Mouse (Mus musculus): ENCODE results near the gene Hs6st1. TPM values are rescaled to one million over a fixed set of nuclear protein-coding genes. Genes with fewer than 3 reads are reported as not detected.

The Hs6st1 gene
- total and polyA plus RNA-seq, 3 experiments = 9.1 to 18.1 (median 17.7) TPM

GRCm38 (mm10) chr1:36082184-36082583 lies 14.0 kb downstream of the Hs6st1 start:
- H3K4me3 ChIP-seq (replicated peaks in 1 of 3; ENCODE audit: low read depth in 2 of 3, low read length in 2 of 3, poor library complexity in 1 of 3) = no peak overlapping the region
- in situ Hi-C loops (cut with MboI; ENCODE audit: low pct_ligation_motif_present, low pct_unique_long_range_greater_than_20kb, low sequenced_read_pairs) (no loop called here), dilution Hi-C loops (cut with MboI; ENCODE audit: extremely low pct_ligation_motif_present, extremely low pct_unique_long_range_greater_than_20kb, low sequenced_read_pairs) (no loop called here)
- peaks cover 0 to 35% of the 10 kb centered on the region in 2 experiments; a peak in 3 of 4 replicates for H3K4me1 ChIP-seq (ENCODE audit: control insufficient read depth in 1 of 2, insufficient read depth in 2 of 2)
- H3K4me2 ChIP-seq (ENCODE audit: insufficient read depth, low read depth, poor library complexity, severe bottlenecking) = no peak overlapping the region
- TF ChIP-seq E2F4 (IDR thresholded peaks at IDR 0.05; ENCODE audit: insufficient replicate concordance, low read depth, low read length) (no peak), GABPA (IDR thresholded peaks at IDR 0.05; ENCODE audit: insufficient replicate concordance, low read depth, low read length) (no peak), TCF12 (IDR thresholded peaks at IDR 0.05; ENCODE audit: low read depth, low read length) (no peak), UBTF (IDR thresholded peaks at IDR 0.05; ENCODE audit: low read depth, low read length) (no peak), NRF1 (IDR thresholded peaks at IDR 0.05; ENCODE audit: low read depth, low read length) (no peak)
- no peaks in the 10 kb centered on the region for H3K27me3 ChIP-seq (replicated peaks)
- no peaks in the 10 kb centered on the region; the same call in 1 of the 2 replicates for H3K79me2 ChIP-seq (replicated peaks; ENCODE audit: control insufficient read depth, extremely low read depth, insufficient read depth, poor library complexity, severe bottlenecking)
- peaks cover 32 to 93% of the 10 kb centered on the region in 2 experiments for H3K36me3 ChIP-seq (replicated peaks in 1 of 2; ENCODE audit: control insufficient read depth in 1 of 2, insufficient read depth in 1 of 2, low read length in 1 of 2)
- H3K9me3 ChIP-seq (replicated peaks; ENCODE audit: low read length) = no peaks in the 10 kb centered on the region
- no peak overlapping the region for H3K27ac ChIP-seq (ENCODE audit: insufficient read depth, low read depth)
- DNase-seq (ENCODE audit: extremely low read depth) = no peak
- no peak overlapping the region for H3K9ac ChIP-seq (ENCODE audit: insufficient read depth, low read depth)

DNA sequence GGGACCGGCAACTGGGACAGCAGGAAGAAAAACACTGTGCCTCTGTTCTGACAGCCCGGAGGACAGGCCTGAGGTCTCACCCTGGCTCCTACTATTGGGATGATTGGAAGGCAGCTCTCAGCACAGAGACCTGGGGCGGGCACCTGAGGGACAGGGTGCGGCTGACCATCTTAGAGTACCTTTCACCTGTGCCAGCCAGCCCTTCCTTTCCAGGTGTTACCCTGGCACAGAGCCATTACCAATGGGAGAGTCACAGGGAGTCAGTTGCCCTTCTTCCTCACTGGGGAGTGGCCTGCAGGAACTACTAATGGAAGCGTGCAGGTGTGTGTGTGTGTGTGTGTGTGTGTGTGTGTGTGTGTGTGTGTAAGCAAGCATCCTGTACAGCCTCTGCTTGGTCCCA lies 15.4 kb downstream of the Hs6st1 start:
- in situ Hi-C loops (cut with MboI; ENCODE audit: low pct_ligation_motif_present, low pct_unique_long_range_greater_than_20kb, low sequenced_read_pairs) = no loop called here
- Histone ChIP-seq H3K9ac (ENCODE audit: insufficient read depth, low read depth) (no peak overlapping the region), H3K27me3 (replicated peaks) (no peaks in the 10 kb centered on the region), H3K4me1 (ENCODE audit: control insufficient read depth in 1 of 2, insufficient read depth in 2 of 2) (peaks cover 10 to 39% of the 10 kb centered on the region in 2 experiments), H3K9me3 (replicated peaks; ENCODE audit: low read length) (no peaks in the 10 kb centered on the region), H3K79me2 (replicated peaks; ENCODE audit: control insufficient read depth, extremely low read depth, insufficient read depth, poor library complexity, severe bottlenecking) (no peaks in the 10 kb centered on the region; the same call in 1 of the 2 replicates), H3K36me3 (replicated peaks in 1 of 2; ENCODE audit: control insufficient read depth in 1 of 2, insufficient read depth in 1 of 2, low read length in 1 of 2) (peaks cover 29 to 86% of the 10 kb centered on the region in 2 experiments), H3K4me2 (ENCODE audit: insufficient read depth, low read depth, poor library complexity, severe bottlenecking) (no peak overlapping the region), H3K27ac (ENCODE audit: insufficient read depth, low read depth) (no peak overlapping the region), H3K4me3 (replicated peaks in 1 of 3; ENCODE audit: low read depth in 2 of 3, low read length in 2 of 3, poor library complexity in 1 of 3) (no peak overlapping the region)
- dilution Hi-C loops (cut with MboI; ENCODE audit: extremely low pct_ligation_motif_present, extremely low pct_unique_long_range_greater_than_20kb, low sequenced_read_pairs) = no loop called here
- TF ChIP-seq ZKSCAN1 (IDR thresholded peaks at IDR 0.05; ENCODE audit: borderline replicate concordance, low read depth, low read length) (no peak), ZMIZ1 (IDR thresholded peaks at IDR 0.05; ENCODE audit: low read depth, low read length) (no peak), NRF1 (IDR thresholded peaks at IDR 0.05; ENCODE audit: low read depth, low read length) (no peak), PAX5 (IDR thresholded peaks at IDR 0.05; ENCODE audit: low read length) (no peak), BHLHE40 (IDR thresholded peaks at IDR 0.05; ENCODE audit: low read depth, low read length) (no peak), TBP (conservative IDR thresholded peaks at IDR 0.05; ENCODE audit: low read depth, low read length) (no peak), POLR2AphosphoS2 (IDR thresholded peaks at IDR 0.05; ENCODE audit: low read depth, low read length) (no peak), ZC3H11A (IDR thresholded peaks at IDR 0.05; ENCODE audit: low read depth, low read length) (no peak), CHD1 (IDR thresholded peaks at IDR 0.05; ENCODE audit: low read depth, low read length) (no peak), HCFC1 (IDR thresholded peaks at IDR 0.05; ENCODE audit: low read depth, low read length) (no peak), MYC (IDR thresholded peaks at IDR 0.05; ENCODE audit: low read depth, low read length) (no peak), MAX (IDR thresholded peaks at IDR 0.05; ENCODE audit: low read length) (no peak)
- no peak for DNase-seq (ENCODE audit: extremely low read depth)

Measured in CH12.LX (cell line).